Mouse (Mus musculus): ENCODE measurements around the gene Pacsin1. TPM values are rescaled to one million over a fixed set of nuclear protein-coding genes. Genes with fewer than 3 reads are reported as not detected.

The Pacsin1 gene
- total and polyA plus RNA-seq, 2 experiments, result 0.23 TPM; not detected in 1

DNA sequence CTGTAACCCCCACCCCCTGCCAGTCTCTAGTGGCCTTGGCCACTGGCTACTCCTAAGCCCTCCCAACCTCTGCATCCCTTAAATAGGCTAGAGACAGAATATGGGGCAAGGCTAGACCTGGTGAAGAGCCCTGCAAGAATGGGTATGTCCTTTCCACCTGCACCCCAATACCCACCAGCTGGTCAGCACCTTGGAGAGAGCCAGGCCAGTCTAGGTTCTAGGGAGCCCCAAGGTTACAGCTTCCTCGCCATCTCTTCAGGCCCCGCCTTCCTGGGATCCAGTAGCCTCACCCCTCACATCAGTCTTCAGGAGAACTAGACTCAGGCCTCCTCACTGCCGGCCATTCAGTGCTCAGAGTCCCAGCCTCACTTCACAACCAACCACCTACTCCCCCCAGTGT, 69.0 kb downstream of the Pacsin1 start:
- no peaks in the 10 kb centered on the region for H3K27me3 ChIP-seq (ENCODE audit: control insufficient read depth, insufficient read depth, low read length)
- H3K27ac ChIP-seq (replicated peaks; ENCODE audit: insufficient read depth, low read depth, low read length), result no peak overlapping the region
- TF ChIP-seq CTCF (IDR thresholded peaks at IDR 0.05; ENCODE audit: low read depth, low read length) (no peak), POLR2A (IDR thresholded peaks at IDR 0.05; ENCODE audit: extremely low read depth, insufficient read depth, low read length) (no peak)
- no peak overlapping the region for H3K9ac ChIP-seq (ENCODE audit: low read depth, low read length)
- no peak overlapping the region for H3K4me3 ChIP-seq (ENCODE audit: insufficient read depth, low read depth, low read length)
- WGBS, result 45% methylated on average over 3 of the region's 3 CpGs
- H3K79me2 ChIP-seq (ENCODE audit: control insufficient read depth, insufficient read depth, low read length), result no peaks in the 10 kb centered on the region
- no peaks in the 10 kb centered on the region for H3K4me1 ChIP-seq (ENCODE audit: control insufficient read depth, insufficient read depth, low read length)
- DNase-seq (ENCODE audit: extremely low read depth, low read depth, low spot score), result no peak
- H3K36me3 ChIP-seq (ENCODE audit: control insufficient read depth, insufficient read depth, low read length), result no peaks in the 10 kb centered on the region

DNA sequence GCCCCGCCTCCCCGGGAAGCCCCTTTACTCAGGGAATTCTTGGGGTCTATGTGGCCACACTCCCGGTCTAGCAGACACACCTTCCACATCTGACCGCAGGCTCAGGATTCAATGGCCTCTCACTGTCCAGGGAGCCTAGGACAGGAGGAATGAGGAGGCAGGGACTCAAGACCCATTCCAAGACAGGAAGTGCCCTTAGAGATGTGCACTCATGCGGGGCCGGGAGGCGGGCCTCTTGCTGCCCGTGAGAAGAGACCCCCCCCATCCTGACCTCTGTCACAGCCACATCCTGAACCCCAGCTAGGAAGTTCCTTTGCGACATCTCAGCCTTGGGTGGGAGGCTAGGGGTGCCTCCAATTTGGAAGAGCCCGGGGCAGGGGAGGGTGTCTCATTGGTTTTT, 69.7 kb downstream of the Pacsin1 start:
- 49% methylated on average over 10 of the region's 10 CpGs for WGBS
- H3K27me3 ChIP-seq (ENCODE audit: control insufficient read depth, insufficient read depth, low read length), result no peaks in the 10 kb centered on the region
- no peaks in the 10 kb centered on the region for H3K4me1 ChIP-seq (ENCODE audit: control insufficient read depth, insufficient read depth, low read length)
- TF ChIP-seq POLR2A (IDR thresholded peaks at IDR 0.05; ENCODE audit: extremely low read depth, insufficient read depth, low read length) (no peak), CTCF (IDR thresholded peaks at IDR 0.05; ENCODE audit: low read depth, low read length) (no peak)
- H3K9ac ChIP-seq (ENCODE audit: low read depth, low read length), result no peak overlapping the region
- no peak overlapping the region for H3K27ac ChIP-seq (replicated peaks; ENCODE audit: insufficient read depth, low read depth, low read length)
- H3K79me2 ChIP-seq (ENCODE audit: control insufficient read depth, insufficient read depth, low read length), result no peaks in the 10 kb centered on the region
- no peak overlapping the region for H3K4me3 ChIP-seq (ENCODE audit: insufficient read depth, low read depth, low read length)
- H3K36me3 ChIP-seq (ENCODE audit: control insufficient read depth, insufficient read depth, low read length), result no peaks in the 10 kb centered on the region
- DNase-seq (ENCODE audit: extremely low read depth, low read depth, low spot score), result no peak

DNA sequence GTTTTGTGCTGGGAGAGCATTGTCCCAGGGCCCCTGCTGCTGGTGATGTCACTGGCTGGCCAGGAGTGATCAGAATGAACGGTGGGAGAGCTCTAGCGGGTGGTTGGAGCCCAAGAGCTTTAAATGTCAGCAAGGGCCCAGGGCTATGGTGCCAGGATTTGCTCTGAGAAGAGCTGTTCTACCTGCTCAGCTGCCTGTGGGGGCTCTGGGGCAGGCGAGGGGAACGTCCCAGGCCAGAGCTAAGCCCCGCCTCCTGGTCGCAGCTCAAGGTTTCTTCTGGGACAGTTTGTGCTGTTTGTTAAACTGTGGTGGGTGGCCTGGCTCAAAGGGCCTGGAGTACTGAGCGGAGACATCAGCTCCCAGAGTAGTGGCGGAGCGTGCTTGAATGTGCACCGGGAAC, 70.1 kb downstream of the Pacsin1 start:
- no peaks in the 10 kb centered on the region for H3K79me2 ChIP-seq (ENCODE audit: control insufficient read depth, insufficient read depth, low read length)
- H3K27ac ChIP-seq (replicated peaks; ENCODE audit: insufficient read depth, low read depth, low read length), result no peak overlapping the region
- DNase-seq (ENCODE audit: extremely low read depth, low read depth, low spot score), result no peak
- H3K9ac ChIP-seq (ENCODE audit: low read depth, low read length), result no peak overlapping the region
- H3K36me3 ChIP-seq (ENCODE audit: control insufficient read depth, insufficient read depth, low read length), result no peaks in the 10 kb centered on the region
- TF ChIP-seq CTCF (IDR thresholded peaks at IDR 0.05; ENCODE audit: low read depth, low read length), result no peak
- no peak for TF ChIP-seq POLR2A (IDR thresholded peaks at IDR 0.05; ENCODE audit: extremely low read depth, insufficient read depth, low read length)
- H3K4me3 ChIP-seq (ENCODE audit: insufficient read depth, low read depth, low read length), result no peak overlapping the region
- H3K27me3 ChIP-seq (ENCODE audit: control insufficient read depth, insufficient read depth, low read length), result no peaks in the 10 kb centered on the region
- WGBS, result 34% methylated on average over 10 of the region's 10 CpGs
- no peaks in the 10 kb centered on the region for H3K4me1 ChIP-seq (ENCODE audit: control insufficient read depth, insufficient read depth, low read length)

DNA sequence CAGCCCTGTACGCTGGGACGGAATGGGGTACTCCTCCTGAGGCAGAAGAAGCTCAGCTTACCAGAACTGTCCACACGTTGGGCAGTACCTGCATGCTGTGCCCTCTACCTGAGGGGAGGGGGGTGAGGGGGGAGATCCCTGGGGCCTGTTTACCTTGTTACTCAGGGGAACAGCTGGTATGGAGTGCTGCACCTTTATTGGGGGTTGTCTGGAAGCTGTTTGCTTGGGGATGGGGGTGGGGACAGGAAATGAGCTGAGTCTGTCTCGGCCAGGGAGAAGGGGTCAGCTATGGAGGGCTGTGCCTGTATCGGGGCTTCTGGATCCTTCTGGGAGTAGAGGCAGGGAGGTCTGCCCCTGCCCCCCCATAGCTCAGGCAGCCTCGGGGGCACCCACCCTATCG, 71.2 kb downstream of the Pacsin1 start:
- no peak overlapping the region for H3K9ac ChIP-seq (ENCODE audit: low read depth, low read length)
- WGBS, result 54% methylated on average over 7 of the region's 7 CpGs
- H3K4me3 ChIP-seq (ENCODE audit: insufficient read depth, low read depth, low read length), result no peak overlapping the region
- TF ChIP-seq POLR2A (IDR thresholded peaks at IDR 0.05; ENCODE audit: extremely low read depth, insufficient read depth, low read length), result no peak
- TF ChIP-seq CTCF (IDR thresholded peaks at IDR 0.05; ENCODE audit: low read depth, low read length), result no peak
- H3K27me3 ChIP-seq (ENCODE audit: control insufficient read depth, insufficient read depth, low read length), result no peaks in the 10 kb centered on the region
- no peak overlapping the region for H3K27ac ChIP-seq (replicated peaks; ENCODE audit: insufficient read depth, low read depth, low read length)
- no peaks in the 10 kb centered on the region for H3K79me2 ChIP-seq (ENCODE audit: control insufficient read depth, insufficient read depth, low read length)
- no peaks in the 10 kb centered on the region for H3K36me3 ChIP-seq (ENCODE audit: control insufficient read depth, insufficient read depth, low read length)
- DNase-seq (ENCODE audit: extremely low read depth, low read depth, low spot score), result no peak
- no peaks in the 10 kb centered on the region for H3K4me1 ChIP-seq (ENCODE audit: control insufficient read depth, insufficient read depth, low read length)

DNA sequence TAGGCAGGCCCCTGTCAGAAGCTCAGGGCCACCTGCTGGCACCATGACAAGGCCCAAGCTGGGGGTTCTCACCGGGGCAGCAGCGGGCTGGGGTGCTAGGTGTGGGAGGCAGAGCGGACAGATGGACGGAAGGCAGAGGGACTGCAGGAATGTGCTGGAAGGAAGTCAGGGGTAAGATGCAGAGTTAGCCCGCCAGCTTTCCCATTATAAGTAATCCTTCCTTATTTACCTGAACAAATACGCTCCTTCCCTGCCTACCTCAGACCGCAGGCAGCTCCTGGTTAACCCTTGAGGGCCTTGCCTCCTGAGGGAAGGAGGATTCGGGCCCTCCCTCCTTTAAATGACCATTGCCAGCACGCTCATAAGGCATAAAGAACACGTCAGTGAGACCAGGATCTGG, 73.5 kb downstream of the Pacsin1 start, which contains the start of gene Spdef:
TSS of gene Spdef (minus strand) at position 186 of the 400 bp plus-strand sequence.
- Histone ChIP-seq H3K4me1 (ENCODE audit: control insufficient read depth, insufficient read depth, low read length) (no peaks in the 10 kb centered on the region), H3K4me3 (ENCODE audit: insufficient read depth, low read depth, low read length) (no peak within 1 kb of the TSS), H3K27ac (replicated peaks; ENCODE audit: insufficient read depth, low read depth, low read length) (no peak within 1 kb of the TSS), H3K36me3 (ENCODE audit: control insufficient read depth, insufficient read depth, low read length) (no peaks in the 10 kb centered on the region), H3K79me2 (ENCODE audit: control insufficient read depth, insufficient read depth, low read length) (no peaks in the 10 kb centered on the region), H3K9ac (ENCODE audit: low read depth, low read length) (no peak within 1 kb of the TSS), H3K27me3 (ENCODE audit: control insufficient read depth, insufficient read depth, low read length) (no peaks in the 10 kb centered on the region)
- DNase-seq (ENCODE audit: extremely low read depth, low read depth, low spot score), result no peak
- TF ChIP-seq POLR2A (IDR thresholded peaks at IDR 0.05; ENCODE audit: extremely low read depth, insufficient read depth, low read length) (no peak), CTCF (IDR thresholded peaks at IDR 0.05; ENCODE audit: low read depth, low read length) (no peak)
- WGBS, result 76% methylated on average over 10 of the region's 10 CpGs

DNA sequence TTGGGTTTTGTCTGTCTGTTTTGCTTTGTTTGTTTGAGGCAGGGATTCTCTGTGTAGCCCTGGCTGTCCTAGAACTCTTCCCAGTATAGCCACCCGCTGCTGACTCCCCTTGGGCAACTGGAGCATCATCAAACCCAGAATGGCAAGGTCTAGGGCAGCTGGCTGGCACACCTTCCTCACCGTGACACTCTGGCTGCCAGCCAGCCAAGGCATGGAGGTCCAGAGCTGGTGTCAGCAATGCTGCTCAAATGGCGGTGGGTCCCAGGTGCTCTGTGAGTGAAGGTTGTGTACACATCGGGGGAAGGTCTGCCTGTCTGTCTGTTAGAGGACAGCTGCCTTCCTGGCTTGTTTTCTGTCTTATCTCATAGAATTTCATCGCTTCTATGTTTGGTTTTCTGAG, 76.8 kb downstream of the Pacsin1 start:
- Histone ChIP-seq H3K27ac (replicated peaks; ENCODE audit: insufficient read depth, low read depth, low read length) (no peak overlapping the region), H3K4me3 (ENCODE audit: insufficient read depth, low read depth, low read length) (no peak overlapping the region), H3K4me1 (ENCODE audit: control insufficient read depth, insufficient read depth, low read length) (no peaks in the 10 kb centered on the region), H3K9ac (ENCODE audit: low read depth, low read length) (no peak overlapping the region), H3K36me3 (ENCODE audit: control insufficient read depth, insufficient read depth, low read length) (no peaks in the 10 kb centered on the region), H3K27me3 (ENCODE audit: control insufficient read depth, insufficient read depth, low read length) (no peaks in the 10 kb centered on the region), H3K79me2 (ENCODE audit: control insufficient read depth, insufficient read depth, low read length) (no peaks in the 10 kb centered on the region)
- DNase-seq (ENCODE audit: extremely low read depth, low read depth, low spot score), result no peak
- TF ChIP-seq CTCF (IDR thresholded peaks at IDR 0.05; ENCODE audit: low read depth, low read length) (no peak), POLR2A (IDR thresholded peaks at IDR 0.05; ENCODE audit: extremely low read depth, insufficient read depth, low read length) (no peak)
- WGBS, result 37% methylated on average over 5 of the region's 5 CpGs
